Mouse (Mus musculus): ENCODE data around the gene Ccdc57. TPM values are rescaled to one million over a fixed set of nuclear protein-coding genes. Genes with fewer than 3 reads are reported as not detected.

Ccdc57 gene
- polyA plus RNA-seq, 1 experiment from 2014 or later, result 1.3 TPM

DNA sequence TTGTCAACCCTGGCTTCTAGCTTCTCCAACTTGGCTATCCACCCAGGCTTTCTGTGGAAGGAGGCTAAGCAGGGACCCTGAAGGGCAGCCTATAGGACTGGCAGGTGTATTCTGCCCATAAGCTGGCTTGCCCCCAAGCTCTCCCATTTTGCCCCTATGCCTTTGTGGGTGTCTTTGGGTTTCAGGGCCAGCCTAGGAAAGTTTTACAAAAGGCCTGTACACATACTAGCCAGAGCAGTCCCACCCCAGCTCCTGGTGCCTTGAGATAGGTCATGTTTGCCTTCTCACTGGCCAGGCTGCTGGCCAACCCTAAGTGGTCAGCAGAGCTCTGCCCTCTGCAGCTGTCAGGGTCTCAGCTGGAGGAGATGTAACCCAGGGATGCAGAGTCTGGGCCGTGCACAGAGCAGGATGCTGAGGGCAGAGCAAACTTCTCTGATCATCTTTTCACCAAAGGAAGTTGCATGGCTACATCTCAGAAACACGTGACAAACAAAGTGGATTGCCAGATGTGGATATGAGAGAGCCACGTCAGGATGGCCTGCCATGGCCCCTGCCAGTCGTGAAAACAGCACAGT, 107.3 kb downstream of the Ccdc57 start:
- WGBS, result 60% methylated on average over 4 of the region's 4 CpGs

DNA sequence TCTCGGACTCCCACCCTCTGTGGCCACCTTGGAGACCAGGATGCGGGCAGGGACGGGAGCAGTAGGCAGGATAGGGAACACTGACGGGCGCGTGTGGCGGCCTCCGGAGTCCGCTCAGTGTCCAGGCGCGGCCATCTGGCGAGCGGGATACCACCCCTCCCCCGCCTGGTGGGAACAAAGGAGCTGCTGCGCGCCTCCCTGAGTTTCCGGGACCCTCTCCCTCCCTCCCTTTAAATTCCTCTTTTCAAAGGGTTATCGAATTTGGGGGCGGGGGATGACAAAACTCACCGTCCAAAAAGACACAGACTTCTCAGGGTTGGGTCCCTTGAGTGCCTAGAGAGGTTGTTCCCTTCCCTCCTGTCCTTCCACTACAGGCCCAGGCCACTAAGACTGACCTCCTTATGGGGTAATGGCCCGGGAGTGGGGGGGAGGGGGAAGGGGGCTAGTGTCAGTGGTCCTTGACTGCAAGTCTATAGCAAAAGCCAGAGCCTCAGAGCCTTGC, 107.8 kb downstream of the Ccdc57 start:
- peak overlapping the region; percentile 84 for H3K4me2 ChIP-seq (replicated peaks; ENCODE audit: low read depth)
- no peaks in the 10 kb centered on the region for H3K27me3 ChIP-seq (replicated peaks; ENCODE audit: control insufficient read depth, insufficient read depth, low read length)
- ATAC-seq, result no peak
- peak overlapping the region; percentile 80 for H3K4me3 ChIP-seq (ENCODE audit: low read depth, low read length)
- no peak for TF ChIP-seq CTCF (IDR thresholded peaks at IDR 0.05; ENCODE audit: low read depth)
- no peaks in the 10 kb centered on the region for H3K9me3 ChIP-seq (ENCODE audit: control insufficient read depth)
- 3% methylated on average over 21 of the region's 21 CpGs for WGBS
- H3K4me1 ChIP-seq (replicated peaks; ENCODE audit: control insufficient read depth, insufficient read depth, low read length), result peaks cover 4% of the 10 kb centered on the region; the same call in 1 of the 2 replicates
- H3K9ac ChIP-seq (ENCODE audit: low read depth, low read length), result peak overlapping the region; percentile 72
- peak overlapping the region; percentile 89 for H3K27ac ChIP-seq (ENCODE audit: low read depth, low read length)
- peaks cover 21% of the 10 kb centered on the region for H3K36me3 ChIP-seq (ENCODE audit: control insufficient read depth, insufficient read depth)

More for the DNA sequence above, 107.3 kb downstream of the Ccdc57 start:
- H3K27ac ChIP-seq (ENCODE audit: low read depth, low read length), result 0 out of 2 replicates have a peak overlapping the region, but pooled peaks have one; percentile 89
- H3K4me1 ChIP-seq (replicated peaks; ENCODE audit: control insufficient read depth, insufficient read depth, low read length), result peaks cover 4% of the 10 kb centered on the region; the same call in 1 of the 2 replicates
- TF ChIP-seq CTCF (IDR thresholded peaks at IDR 0.05; ENCODE audit: low read depth), result no peak
- H3K9ac ChIP-seq (ENCODE audit: low read depth, low read length), result peak overlapping the region; percentile 72; the same call in 1 of the 2 replicates
- no peaks in the 10 kb centered on the region for H3K9me3 ChIP-seq (ENCODE audit: control insufficient read depth)
- no peak overlapping the region for H3K4me3 ChIP-seq (ENCODE audit: low read depth, low read length)
- H3K4me2 ChIP-seq (replicated peaks; ENCODE audit: low read depth), result peak overlapping the region; percentile 84
- no peaks in the 10 kb centered on the region for H3K27me3 ChIP-seq (replicated peaks; ENCODE audit: control insufficient read depth, insufficient read depth, low read length)
- H3K36me3 ChIP-seq (ENCODE audit: control insufficient read depth, insufficient read depth), result peaks cover 15% of the 10 kb centered on the region
- ATAC-seq, result no peak

DNA sequence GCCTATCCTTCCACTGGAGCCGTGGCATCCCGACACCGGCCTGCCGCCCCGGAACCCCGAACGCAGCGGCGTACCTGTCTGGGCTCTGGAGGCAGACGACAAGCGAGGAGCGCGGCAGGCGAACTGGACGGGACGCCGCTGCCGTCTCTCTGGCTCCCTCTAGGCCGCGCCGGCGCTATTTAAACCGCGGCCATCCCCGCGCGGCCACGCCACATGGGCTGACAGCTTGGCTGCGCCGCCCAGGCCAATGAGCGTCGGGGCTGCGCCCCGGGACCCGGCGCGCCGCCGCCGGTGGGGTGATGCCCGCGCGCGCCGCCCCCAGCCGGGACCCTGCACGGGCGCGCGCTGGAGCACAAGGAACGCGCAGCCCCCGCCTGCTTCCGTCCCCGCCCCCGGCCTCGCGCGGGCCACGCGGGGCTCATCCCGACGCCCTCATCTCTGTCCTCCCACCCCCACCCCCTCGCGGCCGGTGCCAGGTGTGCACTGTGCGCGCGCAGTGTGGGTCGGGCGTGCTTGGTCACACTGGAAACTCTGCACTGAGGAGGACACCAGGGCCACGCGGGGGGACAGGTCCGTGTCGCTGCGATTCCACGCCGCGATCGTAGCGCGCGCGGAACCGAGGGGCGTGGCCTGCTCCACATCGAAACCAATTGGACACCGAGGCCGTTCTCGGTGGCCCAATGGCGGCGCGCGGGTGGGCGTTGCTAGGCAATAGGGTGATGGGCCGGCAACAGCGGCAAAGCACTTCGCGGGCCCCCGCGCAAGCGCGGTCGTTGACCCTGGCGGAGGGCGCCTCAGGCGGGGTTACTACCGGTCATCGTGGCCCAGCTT, 108.5 kb downstream of the Ccdc57 start, which contains the start of gene Fasn:
Fasn (minus strand) TSS at position 592 of the 831 bp plus-strand sequence.
- H3K9ac ChIP-seq (ENCODE audit: low read depth, low read length), result peak within 1 kb of the TSS; percentile 72
- under 1% methylated on average over 98 of the region's 109 CpGs for WGBS
- H3K9me3 ChIP-seq (ENCODE audit: control insufficient read depth), result no peaks in the 10 kb centered on the region
- peak within 1 kb of the TSS; percentile 84 for H3K4me2 ChIP-seq (replicated peaks; ENCODE audit: low read depth)
- TF ChIP-seq CTCF (IDR thresholded peaks at IDR 0.05; ENCODE audit: low read depth), result peak; percentile 79
- no peaks in the 10 kb centered on the region for H3K27me3 ChIP-seq (replicated peaks; ENCODE audit: control insufficient read depth, insufficient read depth, low read length)
- ATAC-seq, result peak; percentile 86
- peak within 1 kb of the TSS; percentile 89 for H3K27ac ChIP-seq (ENCODE audit: low read depth, low read length)
- H3K36me3 ChIP-seq (ENCODE audit: control insufficient read depth, insufficient read depth), result peaks cover 27% of the 10 kb centered on the region
- H3K4me1 ChIP-seq (replicated peaks; ENCODE audit: control insufficient read depth, insufficient read depth, low read length), result peaks cover 4% of the 10 kb centered on the region; the same call in 1 of the 2 replicates
- peak within 1 kb of the TSS; percentile 80 for H3K4me3 ChIP-seq (ENCODE audit: low read depth, low read length)

DNA sequence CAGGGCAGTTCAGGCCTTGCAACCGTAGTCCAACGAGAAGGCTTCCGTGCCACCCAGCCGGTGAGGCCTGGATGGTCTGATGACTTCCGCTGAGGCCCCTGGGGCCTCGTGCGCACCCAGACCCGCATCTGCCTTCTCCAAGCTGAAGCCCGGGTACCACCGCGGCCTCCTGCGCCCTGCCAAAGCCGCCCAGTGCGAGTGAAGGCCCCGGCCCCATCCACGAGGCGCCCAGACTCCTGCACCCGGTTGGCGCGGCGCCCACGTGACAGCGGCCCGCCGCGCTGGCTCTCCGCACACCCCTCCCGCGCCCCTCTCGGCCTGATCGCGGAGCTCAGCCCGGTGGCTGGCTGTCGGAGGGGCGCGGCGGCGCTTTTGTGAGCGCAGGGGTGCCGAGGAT, 109.1 kb downstream of the Ccdc57 start:
- under 1% methylated on average over 40 of the region's 40 CpGs for WGBS
- H3K4me1 ChIP-seq (replicated peaks; ENCODE audit: control insufficient read depth, insufficient read depth, low read length), result peaks cover 4% of the 10 kb centered on the region; the same call in 1 of the 2 replicates

DNA sequence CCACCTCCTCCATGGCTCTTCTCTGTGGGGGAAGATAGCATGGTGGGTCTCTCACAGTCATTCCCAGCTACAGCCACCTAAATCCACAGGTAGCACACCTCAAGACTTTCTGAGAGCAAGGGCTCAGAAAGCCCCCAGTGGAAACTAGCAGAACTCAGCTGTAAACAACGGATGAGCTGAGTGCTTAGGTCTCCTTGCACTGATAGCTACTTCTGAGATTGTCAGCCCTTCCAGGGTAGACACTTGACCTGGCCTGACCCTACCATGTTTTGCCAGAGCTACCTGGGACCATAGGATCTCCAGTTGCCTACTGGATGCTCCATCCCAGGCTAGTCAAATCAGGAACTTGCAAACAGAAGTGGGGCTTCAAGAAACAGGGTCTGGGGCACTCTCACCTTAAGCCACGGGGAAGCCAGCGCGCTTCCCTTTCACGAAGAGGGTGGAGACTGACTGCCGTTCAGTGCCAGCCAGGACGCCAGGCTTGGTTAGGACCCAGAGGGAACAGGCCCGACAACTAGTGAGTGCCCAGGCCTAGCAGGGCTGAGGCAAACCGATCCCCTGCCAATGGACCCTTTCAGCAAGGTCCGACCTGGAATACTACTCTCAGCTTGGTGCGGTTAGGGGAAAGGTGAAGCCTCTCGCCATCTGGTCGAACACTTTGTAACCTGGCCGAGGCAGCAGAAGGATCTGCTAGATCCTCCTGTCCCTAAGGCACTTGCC, 109.7 kb downstream of the Ccdc57 start:
- H3K27ac ChIP-seq (ENCODE audit: low read depth, low read length), result peak overlapping the region; percentile 89
- ATAC-seq, result no peak
- no peaks in the 10 kb centered on the region for H3K27me3 ChIP-seq (replicated peaks; ENCODE audit: control insufficient read depth, insufficient read depth, low read length)
- WGBS, result under 1% methylated on average over 14 of the region's 14 CpGs
- no peaks in the 10 kb centered on the region for H3K9me3 ChIP-seq (ENCODE audit: control insufficient read depth)
- peaks cover 4% of the 10 kb centered on the region; the same call in 1 of the 2 replicates for H3K4me1 ChIP-seq (replicated peaks; ENCODE audit: control insufficient read depth, insufficient read depth, low read length)
- no peak for TF ChIP-seq CTCF (IDR thresholded peaks at IDR 0.05; ENCODE audit: low read depth)
- peaks cover 39% of the 10 kb centered on the region for H3K36me3 ChIP-seq (ENCODE audit: control insufficient read depth, insufficient read depth)
- peak overlapping the region; percentile 84 for H3K4me2 ChIP-seq (replicated peaks; ENCODE audit: low read depth)
- H3K4me3 ChIP-seq (ENCODE audit: low read depth, low read length), result peak overlapping the region; percentile 80
- H3K9ac ChIP-seq (ENCODE audit: low read depth, low read length), result peak overlapping the region; percentile 72

More for the DNA sequence above, 109.1 kb downstream of the Ccdc57 start:
- H3K27me3 ChIP-seq (replicated peaks; ENCODE audit: control insufficient read depth, insufficient read depth, low read length), result no peaks in the 10 kb centered on the region
- peak; percentile 42 for ATAC-seq
- peak overlapping the region; percentile 89 for H3K27ac ChIP-seq (ENCODE audit: low read depth, low read length)
- H3K4me3 ChIP-seq (ENCODE audit: low read depth, low read length), result peak overlapping the region; percentile 80
- peak overlapping the region; percentile 84 for H3K4me2 ChIP-seq (replicated peaks; ENCODE audit: low read depth)
- H3K9me3 ChIP-seq (ENCODE audit: control insufficient read depth), result no peaks in the 10 kb centered on the region
- H3K9ac ChIP-seq (ENCODE audit: low read depth, low read length), result peak overlapping the region; percentile 72
- H3K36me3 ChIP-seq (ENCODE audit: control insufficient read depth, insufficient read depth), result peaks cover 33% of the 10 kb centered on the region
- TF ChIP-seq CTCF (IDR thresholded peaks at IDR 0.05; ENCODE audit: low read depth), result no peak
